ENCODE assay signal across 8 mouse cellular contexts in the genomic region with DNA sequence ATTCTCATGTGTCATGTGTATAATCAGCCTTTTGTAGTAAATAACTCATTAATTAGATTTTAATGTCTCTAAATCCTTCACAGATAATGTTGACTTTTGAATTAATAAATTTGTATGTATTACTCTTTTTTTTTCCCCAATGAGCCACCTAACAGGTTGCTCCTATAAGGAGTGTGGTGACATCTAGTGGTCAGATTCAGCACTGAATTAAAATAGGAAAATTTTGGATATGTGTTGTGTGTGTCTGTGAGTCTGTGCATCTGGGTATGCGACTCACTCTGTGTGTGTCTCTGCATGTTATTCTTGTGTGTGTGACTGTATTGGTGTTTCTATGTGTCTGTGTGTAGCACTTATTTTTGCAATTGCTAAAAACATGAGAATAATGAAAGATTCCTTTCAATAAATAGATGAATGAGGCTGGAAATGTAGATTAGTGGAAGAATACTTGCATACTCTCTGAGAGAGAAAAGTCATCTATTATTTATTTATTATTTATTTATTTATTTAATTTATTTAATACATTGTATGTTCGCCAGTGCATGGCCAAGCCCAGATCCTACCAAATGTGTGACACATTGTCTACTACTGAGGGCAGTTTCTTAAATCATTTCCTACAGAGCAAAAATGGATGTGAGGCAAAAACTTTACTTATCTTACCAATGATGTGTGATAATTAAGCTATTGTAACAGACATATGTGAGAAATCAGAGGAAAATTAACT.
A peak's percentile ranks its signal among the peaks of the same experiment; 100 is the strongest.
DNase-seq lines count a peak whose midpoint lies in the region; ATAC-seq and TF ChIP-seq lines count a peak whose summit lies in the region.

No protein-coding gene starts in this region.

- no peak overlapping the region for H3K4me3 ChIP-seq in heart, postnatal 0 days (ENCODE audit: low read depth, low read length)
- H3K4me3 ChIP-seq in hindbrain, embryonic 15.5 days = no peak overlapping the region

- no peaks in the 10 kb centered on the region for H3K36me3 ChIP-seq in heart, postnatal 0 days (replicated peaks; ENCODE audit: control insufficient read depth, insufficient read depth, low read length)
- H3K36me3 ChIP-seq in hindbrain, embryonic 15.5 days = no peaks in the 10 kb centered on the region

- no peak overlapping the region for H3K27ac ChIP-seq in heart, postnatal 0 days (ENCODE audit: low read depth)
- H3K27ac ChIP-seq in hindbrain, embryonic 15.5 days (replicated peaks) = no peak overlapping the region

- H3K4me2 ChIP-seq in heart, postnatal 0 days (ENCODE audit: low read depth, low read length) = no peak overlapping the region
- no peak overlapping the region for H3K4me2 ChIP-seq in hindbrain, embryonic 15.5 days

- TF ChIP-seq EP300 in heart, postnatal 0 days (IDR thresholded peaks at IDR 0.05; ENCODE audit: low read depth) = no peak

- DNase-seq in heart, postnatal 0 days (ENCODE audit: low spot score) = peak; percentile 16
- no peak for DNase-seq in heart, postnatal 4 days
- peak; percentile 0 for DNase-seq in 3134 (ENCODE audit: extremely low read depth, insufficient read length, low spot score)
- DNase-seq in adipocyte (ENCODE audit: low spot score) = peak; percentile 59
- peak; percentile 64 for DNase-seq in retina, postnatal 1 day
- no peak for DNase-seq in spleen, adult 18-20 months
- DNase-seq in ovary, adult 18-20 months (ENCODE audit: low spot score) = no peak

- WGBS in heart, postnatal 0 days = 44% methylated on average over 2 of the region's 2 CpGs
- 69% methylated on average over 2 of the region's 2 CpGs for WGBS in hindbrain, embryonic 15.5 days

- no peak overlapping the region for H3K9ac ChIP-seq in heart, postnatal 0 days (replicated peaks; ENCODE audit: low read depth, low read length)
- no peak overlapping the region for H3K9ac ChIP-seq in hindbrain, embryonic 15.5 days

- H3K9me3 ChIP-seq in heart, postnatal 0 days (replicated peaks; ENCODE audit: control insufficient read depth, low read length) = no peaks in the 10 kb centered on the region
- no peaks in the 10 kb centered on the region for H3K9me3 ChIP-seq in hindbrain, embryonic 15.5 days

- no peaks in the 10 kb centered on the region for H3K27me3 ChIP-seq in heart, postnatal 0 days (ENCODE audit: control insufficient read depth, insufficient read depth, low read length)
- H3K27me3 ChIP-seq in hindbrain, embryonic 15.5 days = no peaks in the 10 kb centered on the region

- H3K4me1 ChIP-seq in heart, postnatal 0 days (ENCODE audit: control insufficient read depth, insufficient read depth) = no peaks in the 10 kb centered on the region
- H3K4me1 ChIP-seq in hindbrain, embryonic 15.5 days (replicated peaks) = no peaks in the 10 kb centered on the region

- ATAC-seq in heart, postnatal 0 days (ENCODE audit: insufficient read depth, low read depth) = no peak
- peak; percentile 45; the same call in 1 of the 2 replicates for ATAC-seq in hindbrain, embryonic 15.5 days (ENCODE audit: low FRiP score, low read depth)

- TF ChIP-seq CTCF in heart, postnatal 0 days (IDR thresholded peaks at IDR 0.05; ENCODE audit: low read depth) = peak; percentile 69

Comparison
In these comparisons a context has a peak if more than half of its experiments do, and no peak if none do; other contexts are left out.
1. DNase-seq: peak in heart, postnatal 0 days (single experiment), 3134 (single experiment), adipocyte (single experiment) and retina, postnatal 1 day (single experiment); none in heart, postnatal 4 days (single experiment), spleen, adult 18-20 months (0 of 2) and ovary, adult 18-20 months (single experiment).